Mouse (Mus musculus): ENCODE results near the gene Sqstm1. TPM values are rescaled to one million over a fixed set of nuclear protein-coding genes. Genes with fewer than 3 reads are reported as not detected.
"Not testable (repeated sequence)": the region's sequence is repeated elsewhere in the genome, so short reads cannot be mapped to it uniquely, and the experiment has no call there.

The Sqstm1 gene
- total and polyA plus RNA-seq, 3 experiments = 200 to 421 (median 298) TPM

DNA sequence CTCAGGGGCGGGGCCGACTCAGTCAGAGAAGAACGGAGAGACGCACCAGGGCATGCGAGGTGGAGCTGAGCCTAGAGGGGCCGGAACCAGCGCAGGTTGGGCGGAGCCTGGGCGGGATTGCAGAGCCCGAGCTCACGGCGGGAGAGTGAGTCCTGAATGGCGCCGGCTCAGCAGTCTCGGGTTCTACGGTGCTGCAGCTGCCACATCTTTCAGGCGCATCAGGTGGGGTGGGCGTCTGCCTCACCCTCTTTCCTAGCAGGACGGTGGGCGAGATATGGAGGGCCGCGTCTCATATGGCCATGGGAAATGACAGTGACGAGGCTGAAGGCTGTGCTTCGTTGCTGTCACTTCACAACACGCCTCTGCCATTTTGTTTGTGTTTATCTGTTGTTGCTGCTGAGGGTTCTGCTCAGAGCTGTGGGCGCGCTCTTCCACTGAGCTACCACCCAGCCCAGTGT is 35.9 kb downstream of the Sqstm1 start:
- Histone ChIP-seq H3K4me3 (peak overlapping the region; percentile 76), H3K4me1 (ENCODE audit: control insufficient read depth, insufficient read depth, low read length) (no peaks in the 10 kb centered on the region; the same call in 1 of the 2 replicates), H3K79me2 (replicated peaks; ENCODE audit: control insufficient read depth, insufficient read depth, low read length) (no peaks in the 10 kb centered on the region), H3K9ac (ENCODE audit: low read depth, low read length) (peak overlapping the region; percentile 91), H3K36me3 (ENCODE audit: control insufficient read depth, insufficient read depth, low read length) (no peaks in the 10 kb centered on the region), H3K27me3 (ENCODE audit: control insufficient read depth, insufficient read depth, low read length) (no peaks in the 10 kb centered on the region), H3K27ac (peak overlapping the region; percentile 59)
- DNase-seq = peak; percentile 98 to 99
- TF ChIP-seq CTCF (IDR thresholded peaks at IDR 0.05) (no peak), EP300 (IDR thresholded peaks at IDR 0.05; ENCODE audit: insufficient read depth, low read depth, low read length) (no peak; the same call in 1 of the 2 replicates), POLR2A (IDR thresholded peaks at IDR 0.05; ENCODE audit: insufficient read depth, low read depth, low read length) (peak; percentile 75)
- intact Hi-C loops (cut with DNase I) = loop anchor here (2.0 kb wide), 1 partner anchor 52 kb away; no protein-coding TSS in a partner anchor
- under 1% methylated on average over 27 of the region's 27 CpGs for WGBS

DNA sequence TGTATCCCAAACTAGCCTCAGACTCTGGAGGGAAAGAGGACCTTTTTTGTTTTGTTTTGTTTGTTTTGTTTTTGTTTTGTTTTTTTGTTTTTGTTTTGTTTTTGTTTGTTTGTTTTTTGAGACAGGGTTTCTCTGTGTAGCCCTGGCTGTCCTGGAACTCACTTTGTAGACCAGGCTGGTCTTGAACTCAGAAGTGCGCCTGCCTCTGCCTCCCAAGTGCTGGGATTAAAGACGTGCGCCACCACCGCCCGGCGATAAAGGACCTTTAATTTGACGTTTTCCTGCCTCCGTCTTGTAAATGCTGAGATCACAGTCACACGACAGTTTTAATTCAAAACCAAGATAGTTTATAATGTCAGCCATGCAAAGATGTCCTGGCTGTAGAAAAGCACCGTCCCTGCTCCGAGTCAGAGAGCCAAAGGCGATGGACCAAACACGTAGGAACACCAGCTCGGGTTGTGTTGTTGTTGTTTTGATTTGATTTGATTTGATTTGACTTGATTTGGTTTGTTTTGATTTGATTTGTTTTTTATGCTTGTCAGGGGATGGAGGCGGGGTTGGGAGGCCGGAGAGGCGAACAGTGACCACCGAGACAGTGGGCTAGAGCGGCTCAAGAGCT is 36.4 kb downstream of the Sqstm1 start, which contains the start of gene Mrnip:
Gene Mrnip (plus strand): TSS at position 334 of the 619 bp plus-strand sequence.
- WGBS = 4% methylated on average over 19 of the region's 19 CpGs
- not testable (repeated sequence) for DNase-seq; H3K27me3 ChIP-seq (ENCODE audit: control insufficient read depth, insufficient read depth, low read length); H3K36me3 ChIP-seq (ENCODE audit: control insufficient read depth, insufficient read depth, low read length); H3K4me1 ChIP-seq (ENCODE audit: control insufficient read depth, insufficient read depth, low read length); H3K79me2 ChIP-seq (replicated peaks; ENCODE audit: control insufficient read depth, insufficient read depth, low read length)
- intact Hi-C loops (cut with DNase I) = loop anchor here (2.0 kb wide), 1 partner anchor 53 kb away; no protein-coding TSS in a partner anchor
- Histone ChIP-seq H3K9ac (ENCODE audit: low read depth, low read length) (peak within 1 kb of the TSS; percentile 91), H3K27ac (peak within 1 kb of the TSS; percentile 77), H3K4me3 (peak within 1 kb of the TSS; percentile 76)

DNA sequence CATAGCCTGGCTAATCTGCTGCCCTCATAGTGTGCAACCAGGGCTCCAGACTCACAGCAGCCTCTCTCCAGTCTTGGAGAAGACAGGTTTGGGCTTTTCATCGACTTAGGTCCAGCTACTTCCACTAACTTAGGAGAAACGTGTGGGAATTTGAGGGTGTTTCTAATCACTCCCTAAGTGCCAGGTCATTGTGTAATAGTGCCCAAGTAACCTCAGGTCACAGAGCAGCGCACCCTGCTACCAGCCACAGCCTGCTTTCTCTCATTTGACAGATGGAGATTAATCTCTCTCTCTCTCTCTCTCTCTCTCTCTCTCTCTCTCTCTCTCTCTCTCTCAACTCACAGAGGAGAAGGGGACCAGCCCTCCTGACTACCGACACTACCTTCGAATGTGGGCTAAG is 42.3 kb downstream of the Sqstm1 start:
- WGBS = 92% methylated on average over 5 of the region's 5 CpGs
- Histone ChIP-seq H3K27ac (no peak overlapping the region), H3K79me2 (replicated peaks; ENCODE audit: control insufficient read depth, insufficient read depth, low read length) (no peaks in the 10 kb centered on the region), H3K4me3 (no peak overlapping the region), H3K27me3 (ENCODE audit: control insufficient read depth, insufficient read depth, low read length) (no peaks in the 10 kb centered on the region), H3K4me1 (ENCODE audit: control insufficient read depth, insufficient read depth, low read length) (no peaks in the 10 kb centered on the region), H3K9ac (ENCODE audit: low read depth, low read length) (no peak overlapping the region), H3K36me3 (ENCODE audit: control insufficient read depth, insufficient read depth, low read length) (no peaks in the 10 kb centered on the region)
- intact Hi-C loops (cut with DNase I) = loop anchor here (10.0 kb wide), 1 partner anchor 196 kb away; no protein-coding TSS in a partner anchor
- TF ChIP-seq EP300 (IDR thresholded peaks at IDR 0.05; ENCODE audit: insufficient read depth, low read depth, low read length) (no peak), POLR2A (IDR thresholded peaks at IDR 0.05; ENCODE audit: insufficient read depth, low read depth, low read length) (no peak), CTCF (IDR thresholded peaks at IDR 0.05) (no peak)
- DNase-seq = no peak

DNA sequence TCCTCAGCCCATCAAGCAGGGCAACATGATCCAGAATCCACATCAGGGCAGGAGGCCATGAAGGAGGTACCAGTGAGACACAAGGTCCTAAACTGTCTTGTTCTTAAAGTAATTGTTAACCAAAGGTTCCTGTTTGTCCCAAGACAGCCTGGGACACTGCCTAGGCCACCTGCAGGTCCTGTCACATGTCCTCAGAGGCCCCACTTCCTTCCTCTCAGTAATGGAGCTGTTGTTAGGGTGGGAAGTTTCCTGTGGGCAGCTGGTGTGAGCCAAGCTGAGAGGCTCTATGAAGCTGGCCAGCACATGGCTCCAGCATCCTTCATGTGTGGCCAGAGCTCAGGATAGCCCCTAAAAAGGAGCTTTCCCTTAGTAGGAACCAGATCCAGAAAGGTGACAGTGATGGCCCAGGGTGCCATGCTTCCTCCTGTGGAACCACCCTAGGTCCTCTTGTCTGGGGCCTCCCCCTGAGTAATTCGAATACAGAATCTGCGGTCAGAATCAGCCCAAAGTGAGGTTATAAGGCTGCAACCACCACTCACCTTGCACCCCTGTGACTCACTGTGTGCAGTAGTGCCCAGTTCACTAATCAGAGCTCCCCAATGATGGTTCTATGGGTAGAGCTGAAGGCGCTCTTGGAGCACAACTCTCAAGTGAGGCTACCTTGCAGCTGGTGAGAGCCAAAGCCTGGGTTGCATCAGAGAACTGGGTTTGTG is 48.1 kb downstream of the Sqstm1 start:
- intact Hi-C loops (cut with DNase I) = loop anchor here (5.0 to 10.0 kb wide), 2 partner anchors 100 to 202 kb away; no protein-coding TSS in a partner anchor
- no peak for DNase-seq
- Histone ChIP-seq H3K9ac (ENCODE audit: low read depth, low read length) (no peak overlapping the region), H3K4me3 (no peak overlapping the region), H3K79me2 (replicated peaks; ENCODE audit: control insufficient read depth, insufficient read depth, low read length) (no peaks in the 10 kb centered on the region), H3K27me3 (ENCODE audit: control insufficient read depth, insufficient read depth, low read length) (no peaks in the 10 kb centered on the region), H3K27ac (peak overlapping the region; percentile 52), H3K4me1 (ENCODE audit: control insufficient read depth, insufficient read depth, low read length) (no peaks in the 10 kb centered on the region; the same call in 1 of the 2 replicates), H3K36me3 (ENCODE audit: control insufficient read depth, insufficient read depth, low read length) (no peaks in the 10 kb centered on the region)
- 89% methylated on average over 3 of the region's 3 CpGs for WGBS
- TF ChIP-seq POLR2A (IDR thresholded peaks at IDR 0.05; ENCODE audit: insufficient read depth, low read depth, low read length) = 0 out of 2 replicates have a peak, but pooled peaks have one; percentile 15
- peak; percentile 50; the same call in 1 of the 2 replicates for TF ChIP-seq EP300 (IDR thresholded peaks at IDR 0.05; ENCODE audit: insufficient read depth, low read depth, low read length)
- no peak for TF ChIP-seq CTCF (IDR thresholded peaks at IDR 0.05)

DNA sequence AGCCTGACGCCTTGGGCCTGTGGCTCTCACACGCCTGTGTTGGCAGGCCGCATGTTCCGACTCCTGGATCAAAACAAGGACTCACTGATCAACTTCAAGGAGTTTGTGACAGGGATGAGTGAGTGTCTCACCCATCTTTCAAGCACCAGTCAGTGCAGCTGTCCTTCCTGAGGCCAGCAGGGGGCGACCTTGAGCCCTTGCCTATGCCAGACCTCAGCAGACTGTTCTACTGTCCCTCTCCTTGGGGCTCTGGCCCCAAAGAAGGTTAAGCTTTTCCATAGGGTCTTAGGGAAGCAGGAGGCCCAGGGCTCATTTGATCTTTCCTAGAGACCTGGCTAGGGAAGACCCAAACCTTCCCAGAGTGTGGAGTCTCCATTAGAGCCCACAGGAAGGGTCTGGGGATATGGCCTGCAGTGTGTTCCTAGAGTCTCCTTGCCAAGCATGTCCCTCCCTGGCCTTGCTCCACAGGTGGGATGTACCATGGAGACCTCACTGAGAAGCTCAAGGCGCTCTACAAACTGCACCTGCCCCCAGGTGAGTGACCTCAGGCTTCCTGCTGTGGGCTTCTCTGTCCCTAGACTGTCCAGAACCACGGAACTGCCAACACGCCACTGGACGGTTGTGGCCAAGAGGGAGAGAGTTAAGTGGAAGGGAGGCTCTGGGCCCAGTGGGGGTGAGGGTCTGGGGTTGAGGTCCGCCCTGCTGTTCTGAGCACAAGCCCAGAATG is 48.9 kb downstream of the Sqstm1 start:
- peak; percentile 56 to 69 for DNase-seq
- H3K36me3 ChIP-seq (ENCODE audit: control insufficient read depth, insufficient read depth, low read length) = no peaks in the 10 kb centered on the region
- TF ChIP-seq CTCF (IDR thresholded peaks at IDR 0.05) (peak; percentile 94), EP300 (IDR thresholded peaks at IDR 0.05; ENCODE audit: insufficient read depth, low read depth, low read length) (no peak)
- H3K27ac ChIP-seq = peak overlapping the region; percentile 52
- H3K4me3 ChIP-seq = no peak overlapping the region
- no peaks in the 10 kb centered on the region; the same call in 1 of the 2 replicates for H3K4me1 ChIP-seq (ENCODE audit: control insufficient read depth, insufficient read depth, low read length)
- 71% methylated on average over 10 of the region's 10 CpGs for WGBS
- intact Hi-C loops (cut with DNase I) = loop anchor here (5.0 to 10.0 kb wide), 2 partner anchors 101 to 203 kb away; no protein-coding TSS in a partner anchor
- H3K9ac ChIP-seq (ENCODE audit: low read depth, low read length) = no peak overlapping the region
- H3K27me3 ChIP-seq (ENCODE audit: control insufficient read depth, insufficient read depth, low read length) = no peaks in the 10 kb centered on the region
- H3K79me2 ChIP-seq (replicated peaks; ENCODE audit: control insufficient read depth, insufficient read depth, low read length) = no peaks in the 10 kb centered on the region
